Mouse (Mus musculus) bone marrow, adult 2 months (tissue): ENCODE measurements around the gene Ly9. TPM values are rescaled to one million over a fixed set of nuclear protein-coding genes. Genes with fewer than 3 reads are reported as not detected.

Experiments used
- H3K27ac ChIP-seq: fragments of 200-500 bp; 2 replicates; pipeline ENCODE4 v1.5.1; 2012; ENCODE audit warnings: low read depth, mild to moderate bottlenecking, control low read depth, inconsistent platforms, low read length; ENCODE audit not compliant: control insufficient read depth, poor library complexity, insufficient read depth
- H3K4me1 ChIP-seq: fragments of 200-500 bp; 2 replicates; pipeline ENCODE4 v1.6.1; 2011; ENCODE audit warnings: low read length; ENCODE audit not compliant: control insufficient read depth, insufficient read depth
- H3K4me3 ChIP-seq: fragments of 200-500 bp; replicated peaks from 2 replicates; pipeline ENCODE3; 2011; ENCODE audit warnings: mild to moderate bottlenecking, low read depth, low read length, control low read depth; ENCODE audit not compliant: control insufficient read depth
- CTCF ChIP-seq: fragments of 200-500 bp; IDR thresholded peaks from 2 replicates; pipeline ENCODE4 v1.5.1; 2011; ENCODE audit warnings: low read length, control low read depth; ENCODE audit not compliant: control insufficient read depth, insufficient read depth
- POLR2A ChIP-seq: fragments of 200-500 bp; IDR thresholded peaks from 2 replicates; pipeline ENCODE4 v1.6.1; 2011; ENCODE audit warnings: low read depth, mild to moderate bottlenecking, control low read depth, low read length, borderline replicate concordance; ENCODE audit not compliant: control insufficient read depth
- WGBS: fragments of 180-500 bp; shearing (Covaris S2); methylation state at CpG from one replicate; pipeline ENCODE4 v1.1.7; 2018; 5-methylcytosine and 5-hydroxymethylcytosine counted together
- polyA plus RNA-seq: library from polyadenylated mRNA; stranded (reverse); fragments of >200 nt; gene quantifications from 2 replicates; pipeline ENCODE4 v1.2.4, GENCODE M21; 2011; ENCODE audit warnings: low replicate concordance; ENCODE audit not compliant: missing spikeins, insufficient read depth, insufficient read length

The Ly9 gene
- polyA plus RNA-seq, 1 experiment, result 23.7 TPM

DNA sequence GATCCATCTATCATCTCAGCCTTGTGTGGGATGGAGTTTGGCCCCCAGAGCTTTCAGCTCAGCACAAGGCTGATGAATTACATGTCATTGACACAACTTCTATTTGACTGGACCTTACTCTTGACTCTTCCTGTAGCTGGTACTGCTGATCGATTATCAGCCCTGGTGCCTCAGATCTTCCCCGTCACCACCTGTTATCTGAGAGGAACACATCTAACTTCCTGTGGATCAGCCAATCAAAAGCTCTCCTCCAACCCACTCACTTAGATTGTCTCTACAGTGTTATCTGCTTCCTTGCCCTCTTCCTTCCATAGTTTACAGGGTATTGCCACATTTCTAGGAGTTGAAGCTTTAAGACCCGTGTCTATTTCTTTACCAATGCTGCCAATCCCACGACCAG, 41.3 kb downstream of the Ly9 start:
- H3K27ac ChIP-seq, result no peak overlapping the region
- H3K4me3 ChIP-seq, result no peak overlapping the region
- 25% methylated on average over 4 of the region's 4 CpGs for WGBS
- TF ChIP-seq CTCF (no peak), POLR2A (no peak)
- peaks cover 2% of the 10 kb centered on the region for H3K4me1 ChIP-seq

- TF ChIP-seq CTCF (peak; percentile 68), POLR2A (no peak)
- WGBS, result 68% methylated on average over 3 of the region's 3 CpGs
- H3K4me3 ChIP-seq, result no peak overlapping the region
- H3K4me1 ChIP-seq, result peaks cover 2% of the 10 kb centered on the region
- H3K27ac ChIP-seq, result no peak overlapping the region
Observed at GRCm38 (mm10) chr1:171564247-171564646, 43.0 kb downstream of the Ly9 start.

DNA sequence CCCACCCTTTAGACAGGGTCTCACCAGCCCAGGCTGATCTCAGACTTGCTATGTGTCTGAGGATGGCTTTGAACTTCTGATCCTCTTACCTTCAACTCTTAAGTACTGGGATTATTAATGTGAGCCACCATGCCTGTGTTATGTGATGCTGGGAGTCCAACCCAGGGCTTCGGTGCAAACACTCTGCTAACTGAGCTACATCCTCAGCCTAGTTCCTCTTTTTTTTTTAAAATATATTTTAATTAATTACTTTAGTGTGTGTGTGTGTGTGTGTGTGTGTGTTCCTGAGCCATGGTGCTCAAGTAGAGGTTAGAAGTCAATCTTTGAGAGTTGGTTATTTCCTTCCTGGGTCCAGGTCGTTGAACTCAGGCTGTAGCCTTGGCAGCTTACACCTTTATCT, 44.2 kb downstream of the Ly9 start:
- H3K4me1 ChIP-seq, result peaks cover 2% of the 10 kb centered on the region
- H3K4me3 ChIP-seq, result no peak overlapping the region
- WGBS, result 15% methylated on average over 2 of the region's 2 CpGs
- no peak for TF ChIP-seq CTCF
- TF ChIP-seq POLR2A, result no peak
- no peak overlapping the region for H3K27ac ChIP-seq

DNA sequence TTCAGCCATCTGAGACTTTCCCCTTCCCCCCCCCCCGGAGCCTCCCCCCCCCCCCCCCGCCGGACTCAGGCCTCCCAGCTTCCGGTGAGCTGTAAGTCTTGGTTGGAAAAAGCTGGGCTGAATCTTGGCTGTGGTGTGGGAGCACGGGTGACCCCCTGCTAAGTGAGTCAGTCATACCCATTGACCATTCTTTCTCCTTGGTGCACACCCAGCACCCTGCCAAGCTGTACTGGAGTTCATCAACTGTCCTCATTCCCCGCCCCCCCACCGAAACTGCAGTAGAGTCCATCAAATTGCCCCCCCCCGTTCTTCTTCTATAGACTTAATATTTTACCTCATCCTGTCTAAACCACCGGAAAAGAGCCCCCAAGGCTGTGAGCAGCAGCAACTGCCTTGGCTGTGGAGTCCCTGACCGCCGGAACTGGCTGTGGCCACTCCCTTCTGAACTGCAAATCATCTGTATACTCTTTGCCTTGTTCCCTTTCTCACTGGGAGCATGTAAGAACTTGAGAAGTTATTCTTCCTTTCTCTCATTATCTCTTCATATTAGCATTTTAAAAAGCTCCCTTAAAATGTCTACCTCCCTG, 45.5 kb downstream of the Ly9 start:
- Histone ChIP-seq H3K27ac (peak overlapping the region; percentile 79), H3K4me1 (peaks cover 2% of the 10 kb centered on the region), H3K4me3 (peak overlapping the region; percentile 58)
- WGBS, result 1% methylated on average over 10 of the region's 11 CpGs
- no peak for TF ChIP-seq POLR2A

DNA sequence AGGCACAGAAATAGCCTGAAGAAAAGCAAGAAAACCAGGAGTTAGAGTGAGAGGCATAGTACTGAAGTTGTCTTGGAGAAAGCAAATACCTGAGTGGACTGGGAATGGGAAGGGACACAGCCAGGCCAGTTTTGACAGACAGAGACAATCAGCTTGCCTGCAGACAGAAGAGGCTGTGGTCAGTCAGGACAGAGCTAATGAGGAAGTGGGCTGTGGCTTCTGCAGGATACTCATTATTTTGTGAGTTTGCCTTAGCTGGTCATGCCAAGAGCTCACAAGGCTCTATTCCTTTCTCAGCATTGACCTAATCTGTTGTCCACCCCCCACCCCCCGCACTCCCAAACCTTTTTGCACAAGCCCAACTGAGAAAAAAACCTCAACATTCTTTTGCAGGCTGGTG, 46.0 kb downstream of the Ly9 start:
- H3K4me1 ChIP-seq, result peaks cover 2% of the 10 kb centered on the region
- peak overlapping the region; percentile 51; the same call in 1 of the 2 replicates for H3K27ac ChIP-seq
- 14% methylated on average over 1 of the region's 1 CpGs for WGBS
- no peak overlapping the region for H3K4me3 ChIP-seq
- TF ChIP-seq CTCF, result no peak
- no peak for TF ChIP-seq POLR2A

DNA sequence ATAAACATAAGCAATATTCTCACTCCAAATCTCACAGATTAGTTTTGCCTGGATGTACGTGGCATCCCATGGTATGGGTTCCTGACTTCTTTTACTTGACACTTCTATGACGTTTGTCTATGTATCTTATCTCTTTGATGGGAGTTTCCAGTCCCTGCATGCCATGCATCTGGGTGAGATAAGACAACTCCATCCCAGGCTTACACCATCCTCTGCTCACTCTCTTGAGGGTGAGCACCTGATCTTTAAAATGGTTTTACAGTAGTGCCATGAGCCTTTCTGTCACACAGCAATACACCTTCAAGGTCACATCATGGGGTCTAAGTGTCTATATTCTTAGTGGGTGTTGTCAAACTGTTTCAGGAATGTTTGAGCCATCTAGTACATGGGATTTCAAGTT, 46.9 kb downstream of the Ly9 start:
- H3K4me3 ChIP-seq, result no peak overlapping the region
- WGBS, result 35% methylated on average over 2 of the region's 2 CpGs
- peaks cover 2% of the 10 kb centered on the region for H3K4me1 ChIP-seq
- no peak overlapping the region for H3K27ac ChIP-seq
- no peak for TF ChIP-seq CTCF
- no peak for TF ChIP-seq POLR2A

DNA sequence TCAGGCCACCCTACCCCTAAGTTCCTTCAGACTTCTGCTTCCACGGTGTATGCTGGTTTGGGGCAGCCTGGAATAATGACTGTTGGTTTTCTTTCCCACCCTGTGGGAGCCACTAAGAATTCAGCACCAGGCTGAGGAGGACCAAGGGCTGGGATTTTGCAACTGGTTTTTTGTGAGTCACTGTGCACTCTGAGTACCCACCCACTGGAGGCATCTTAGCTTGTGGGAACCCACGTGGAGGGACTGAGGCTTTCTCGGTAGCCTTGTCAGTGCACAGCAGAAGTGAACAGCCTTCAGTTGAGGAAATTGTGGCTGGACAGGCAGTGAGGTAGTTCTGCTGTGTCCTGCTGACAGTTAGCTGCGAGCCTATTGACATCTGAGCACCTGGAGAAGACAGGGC, 48.3 kb downstream of the Ly9 start, which contains the start of gene Cd244a:
Cd244a (plus strand) TSS at position 296 of the 400 bp plus-strand sequence.
- H3K27ac ChIP-seq, result peak within 1 kb of the TSS; percentile 50; the same call in 1 of the 2 replicates
- TF ChIP-seq POLR2A (no peak), CTCF (no peak)
- 0% methylated on average over 4 of the region's 4 CpGs for WGBS
- H3K4me1 ChIP-seq, result peaks cover 2% of the 10 kb centered on the region
- H3K4me3 ChIP-seq, result peak within 1 kb of the TSS; percentile 26

DNA sequence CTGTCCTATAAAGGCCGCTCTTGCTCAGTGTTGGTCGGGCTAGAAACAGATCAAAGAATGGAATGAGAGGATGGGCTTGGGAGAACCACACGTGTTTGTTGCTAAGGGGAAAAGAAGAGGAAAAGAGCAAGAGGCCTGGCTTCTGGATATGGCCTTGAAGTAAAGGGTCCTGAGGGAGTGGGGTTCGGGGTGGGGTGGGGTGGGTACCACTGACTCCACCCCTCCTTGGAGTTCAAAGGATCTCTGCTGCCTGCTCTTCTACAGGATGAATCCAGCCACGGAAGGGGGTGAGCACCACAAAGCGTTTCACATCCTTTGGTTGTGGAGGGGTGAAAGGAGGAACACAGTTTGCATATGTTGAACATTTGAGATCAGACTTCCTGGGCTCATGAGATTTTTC, 48.8 kb downstream of the Ly9 start:
- Histone ChIP-seq H3K4me1 (peaks cover 2% of the 10 kb centered on the region), H3K27ac (no peak overlapping the region), H3K4me3 (no peak overlapping the region)
- no peak for TF ChIP-seq POLR2A
- TF ChIP-seq CTCF, result no peak
- WGBS, result 40% methylated on average over 6 of the region's 6 CpGs

DNA sequence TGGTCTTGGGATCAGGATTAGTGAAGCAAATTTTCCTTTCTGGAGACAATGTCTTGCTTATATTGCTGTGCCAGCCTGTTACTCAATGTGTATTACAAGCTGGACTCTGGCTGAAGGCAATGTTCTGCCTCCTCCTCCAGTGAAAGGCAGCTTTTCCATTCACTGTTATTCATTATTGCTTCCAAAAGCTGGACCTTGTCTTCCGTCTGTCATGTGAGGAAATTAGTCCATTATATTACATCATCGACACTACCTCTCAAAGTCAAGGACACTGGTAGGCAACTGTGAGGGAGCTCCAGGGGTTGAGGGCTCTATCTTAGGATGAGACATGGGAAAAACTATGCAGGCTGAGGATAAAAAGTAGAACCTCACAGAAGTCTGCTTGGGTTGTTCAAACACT, 50.8 kb downstream of the Ly9 start:
- Histone ChIP-seq H3K4me1 (peaks cover 4% of the 10 kb centered on the region), H3K27ac (no peak overlapping the region), H3K4me3 (no peak overlapping the region)
- TF ChIP-seq CTCF, result no peak
- TF ChIP-seq POLR2A, result no peak
- 40% methylated on average over 2 of the region's 2 CpGs for WGBS
